Mouse (Mus musculus) gastrocnemius, adult 18-20 months (tissue): ENCODE results near the gene Nipal3. TPM values are rescaled to one million over a fixed set of nuclear protein-coding genes. Genes with fewer than 3 reads are reported as not detected.

ENCODE experiments used
- DNase-seq: peaks from one replicate; pipeline ENCODE4 v3.0.0; 2021; ENCODE audit warnings: low spot score
- total RNA-seq, 2 experiments: library from RNA; stranded (reverse); gene quantifications; 2 replicates each; pipeline ENCODE4 v1.2.3; 2021

Nipal3 gene
- total RNA-seq, 2 experiments from 2014 or later: 14.2 to 17.2 TPM

DNA sequence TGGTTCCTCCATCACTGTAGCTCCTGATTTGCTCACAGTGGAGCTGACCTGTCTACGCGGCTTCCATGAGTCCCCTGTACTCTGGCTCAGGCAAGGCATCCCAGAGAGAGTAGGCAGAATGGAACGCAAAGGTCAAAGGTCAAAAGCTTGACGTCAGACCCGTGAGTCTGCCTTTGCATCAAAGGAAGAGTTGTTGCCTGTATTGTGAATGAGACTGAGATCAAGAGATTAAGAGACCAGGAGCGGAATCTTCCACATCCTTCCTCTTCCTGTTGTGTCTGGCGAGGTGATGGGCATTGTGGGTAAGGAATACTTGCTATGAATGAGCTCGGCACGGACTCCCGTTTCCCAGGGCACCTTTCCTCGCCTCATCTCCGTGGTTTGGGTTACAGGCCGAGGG is 58.5 kb downstream of the Nipal3 start:
- DNase-seq: no peak

DNA sequence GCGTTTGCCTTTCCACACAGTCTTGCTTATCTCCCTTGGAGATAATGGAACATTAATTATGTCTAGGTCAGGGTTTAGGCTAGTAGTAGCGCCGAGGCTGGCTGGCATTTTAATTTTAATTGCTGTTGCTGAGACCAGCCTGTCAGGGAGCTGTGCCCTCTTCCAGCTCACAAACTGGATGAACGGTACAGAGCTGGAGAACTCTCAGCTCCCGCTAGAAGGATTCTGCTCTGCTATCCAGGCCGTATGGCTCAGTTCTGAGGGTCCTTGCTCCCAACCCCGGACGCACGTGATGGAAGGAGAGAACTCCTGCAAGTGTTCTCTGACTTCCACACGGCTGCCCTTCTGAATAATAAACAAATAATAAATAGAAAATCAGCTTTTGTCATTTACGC is 60.4 kb downstream of the Nipal3 start:
- DNase-seq: no peak

DNA sequence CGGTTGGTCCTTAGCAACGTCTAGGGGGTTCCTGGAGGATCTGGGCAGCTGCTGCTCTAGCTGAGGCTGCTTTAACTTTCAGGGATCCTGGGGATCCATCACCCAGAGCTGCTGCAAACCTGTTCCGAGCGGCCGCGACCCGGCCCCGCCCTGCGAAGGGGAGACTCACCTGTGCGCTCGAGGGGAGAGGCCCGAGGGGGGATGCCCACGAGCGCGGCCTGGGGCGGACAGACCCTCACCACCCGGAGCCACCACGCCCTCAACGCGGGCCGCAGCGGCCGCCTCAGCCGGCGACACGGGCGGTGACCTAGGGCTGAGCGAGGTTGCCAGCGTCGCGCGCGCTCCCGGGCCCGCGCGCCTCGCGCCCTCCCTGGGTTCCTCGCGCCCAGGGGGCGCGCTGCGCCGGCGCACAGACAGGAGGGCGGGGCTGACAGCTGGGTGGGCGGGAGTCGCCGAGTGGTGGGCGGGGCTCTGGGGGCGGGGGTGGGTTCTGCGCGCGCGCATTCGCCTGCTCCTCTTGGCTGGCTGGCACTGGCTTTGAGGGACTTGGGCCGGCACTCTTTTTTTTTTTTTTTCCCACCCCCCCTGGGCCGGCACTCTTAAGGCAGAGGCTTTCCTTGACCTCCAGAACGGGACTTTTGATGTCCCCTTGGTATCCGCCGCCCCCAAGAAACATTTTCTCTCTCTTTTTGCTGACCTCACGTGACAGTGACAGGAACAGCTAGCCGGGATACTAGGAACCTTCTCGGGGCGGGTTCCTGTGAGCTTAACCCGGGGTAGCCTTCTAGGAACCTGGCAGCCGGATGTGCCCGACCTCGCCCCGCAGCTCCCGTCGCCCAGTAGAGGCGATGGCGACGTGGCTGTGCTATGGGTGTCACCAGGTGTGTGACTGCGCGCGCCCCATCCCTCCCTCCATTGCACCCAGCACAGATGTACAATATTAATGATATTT is 61.1 kb downstream of the Nipal3 start, which contains the start of gene Rcan3:
TSS of gene Rcan3 (minus strand) at position 411 of the 952 bp plus-strand sequence.
- peak; percentile 71 for DNase-seq

DNA sequence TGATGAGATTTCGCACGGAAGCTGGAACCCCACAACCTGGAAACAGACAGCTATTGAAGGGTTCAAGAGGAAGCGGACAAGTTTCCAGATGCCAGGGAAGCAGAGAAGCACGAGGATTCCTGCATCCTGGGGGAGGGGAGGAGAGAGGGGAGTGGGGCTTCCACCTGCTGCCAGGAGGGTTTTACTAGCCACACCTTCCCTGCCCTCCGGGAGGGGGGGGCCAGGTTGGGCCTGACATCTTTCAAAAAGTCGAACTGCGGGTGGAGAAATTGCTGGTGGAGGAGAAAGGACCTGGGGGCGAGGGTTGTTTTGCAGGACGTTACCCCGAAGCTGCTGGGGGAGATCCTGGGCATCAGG is 61.8 kb downstream of the Nipal3 start:
- DNase-seq: no peak

DNA sequence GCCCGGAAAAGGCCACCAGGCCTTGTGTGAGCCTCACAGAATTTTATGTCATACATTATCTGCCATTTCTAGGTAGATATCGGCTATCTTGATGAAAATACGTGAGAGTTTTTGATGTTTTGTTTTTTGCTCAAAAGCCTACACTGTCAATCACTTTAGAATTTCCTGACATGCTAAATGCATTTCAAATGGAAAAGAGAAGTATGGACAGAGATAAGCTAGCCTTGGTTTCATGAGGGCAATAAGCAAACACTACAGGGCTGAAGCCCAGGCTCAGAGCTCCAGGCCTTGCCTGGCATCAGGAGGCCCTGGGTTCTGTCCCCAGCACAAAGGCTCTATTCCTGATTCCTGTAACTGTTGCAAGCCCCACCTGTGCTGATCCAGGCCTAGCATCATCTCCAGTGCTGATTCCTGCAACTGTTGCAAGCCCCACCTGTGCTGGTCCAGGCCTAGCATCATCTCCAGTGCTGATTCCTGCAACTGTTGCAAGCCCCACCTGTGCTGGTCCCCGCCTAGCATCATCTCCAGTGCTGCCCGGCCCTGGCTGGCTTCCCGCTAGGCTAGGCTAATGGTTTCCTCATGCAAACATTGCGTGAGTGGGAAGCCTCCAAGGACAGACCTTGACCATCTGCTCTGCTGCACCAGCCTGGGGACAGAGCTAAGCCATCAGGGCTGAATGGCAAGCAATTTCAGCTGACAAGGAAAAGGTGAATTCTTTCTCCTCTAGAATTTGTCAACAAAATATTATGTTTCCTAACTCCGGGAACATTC is 64.7 kb downstream of the Nipal3 start:
- no peak for DNase-seq

DNA sequence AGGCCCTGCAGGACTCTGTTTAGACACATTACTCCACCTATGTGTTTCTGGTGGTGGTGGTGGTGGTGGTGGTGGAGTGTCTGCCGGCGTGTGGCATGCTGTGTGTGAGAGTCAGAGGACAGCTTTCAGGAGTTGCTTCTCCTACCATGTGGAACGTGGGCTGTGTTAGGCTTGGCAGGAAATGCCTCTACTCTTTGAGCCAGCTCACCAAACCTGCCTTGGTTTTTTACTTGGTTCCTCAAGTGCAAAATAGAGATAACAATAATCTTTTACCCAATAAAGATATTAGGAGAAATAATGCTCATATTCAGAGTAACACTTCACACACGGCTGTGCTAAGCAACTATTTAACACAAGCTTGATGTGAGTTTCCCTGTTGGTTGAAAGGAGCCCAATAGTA is 65.5 kb downstream of the Nipal3 start:
- no peak for DNase-seq

DNA sequence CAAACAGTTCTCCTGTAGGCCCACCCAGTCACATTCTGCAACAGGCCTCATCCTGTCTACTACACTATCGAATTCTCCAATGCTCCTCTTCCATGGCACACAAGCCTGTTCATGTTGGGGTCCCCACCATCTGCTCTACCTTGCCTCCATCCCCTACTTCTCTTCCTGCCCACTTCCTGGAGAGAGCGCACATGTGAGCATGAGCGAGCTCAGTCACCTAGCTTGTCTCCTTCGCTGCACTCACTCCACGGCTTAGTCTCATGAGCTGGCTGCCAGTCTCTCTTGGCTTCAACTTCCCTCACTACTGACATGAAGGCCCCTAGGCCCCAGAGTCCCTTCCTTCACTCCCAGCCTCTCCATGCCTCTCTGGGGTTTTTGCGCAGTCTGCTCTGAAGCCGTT is 68.3 kb downstream of the Nipal3 start:
- no peak for DNase-seq

DNA sequence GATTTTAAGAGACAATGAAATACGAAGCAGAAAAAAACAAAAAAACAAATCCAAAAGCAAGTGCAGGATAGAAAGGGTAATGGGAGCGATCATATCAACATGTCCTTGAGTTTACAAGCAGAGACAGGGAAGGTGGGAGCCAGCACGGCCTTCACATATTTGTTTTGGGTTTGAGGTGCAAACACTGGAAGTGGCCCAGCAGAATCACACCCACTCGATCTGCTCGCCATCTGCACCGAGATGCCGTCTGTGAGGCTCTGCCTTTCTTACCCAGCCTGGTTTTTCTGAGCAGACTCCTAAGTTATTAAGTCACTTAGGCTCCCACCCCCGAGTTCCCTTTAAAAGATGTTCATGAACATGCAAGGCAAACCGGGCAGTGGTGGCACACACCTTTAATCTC is 69.2 kb downstream of the Nipal3 start:
- no peak for DNase-seq

DNA sequence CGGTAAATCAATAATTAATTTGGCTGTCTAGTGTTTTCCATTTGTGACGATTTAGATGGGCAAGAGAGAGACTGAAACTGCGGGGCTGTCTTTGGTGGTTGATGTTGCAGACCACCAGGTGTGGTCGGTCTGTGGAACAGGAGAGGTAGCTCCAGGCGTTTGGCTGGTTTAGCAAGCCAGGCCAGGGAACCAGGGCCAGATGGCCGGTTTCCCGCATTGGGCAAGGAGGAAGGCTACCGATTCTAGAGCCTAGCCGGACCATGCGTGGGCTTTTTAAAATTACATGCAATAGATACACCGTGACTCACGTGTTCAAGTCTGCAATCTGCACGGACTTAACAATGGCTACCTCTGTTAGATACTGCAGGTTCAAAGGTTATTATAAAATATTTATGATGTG is 73.9 kb downstream of the Nipal3 start:
- DNase-seq: no peak

DNA sequence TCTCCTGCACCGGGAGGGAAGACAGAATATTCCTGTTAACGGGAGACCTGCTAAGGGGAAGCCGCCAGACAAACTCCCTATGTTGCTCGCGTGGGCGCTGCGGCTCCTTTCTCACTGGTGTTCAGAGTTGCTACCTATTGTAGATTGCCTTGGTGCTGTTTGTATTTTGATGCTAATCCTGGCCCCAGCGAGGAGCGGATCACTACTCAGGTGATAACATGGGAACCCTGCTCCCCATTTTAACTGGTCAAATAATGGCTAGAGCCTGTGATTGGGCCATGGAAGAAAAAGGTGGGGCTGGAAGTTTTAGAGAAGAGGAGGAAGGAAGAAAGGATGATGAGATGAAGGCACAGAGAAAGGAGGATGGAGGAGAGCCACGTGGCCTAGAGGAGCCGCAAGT is 74.4 kb downstream of the Nipal3 start:
- DNase-seq: no peak

DNA sequence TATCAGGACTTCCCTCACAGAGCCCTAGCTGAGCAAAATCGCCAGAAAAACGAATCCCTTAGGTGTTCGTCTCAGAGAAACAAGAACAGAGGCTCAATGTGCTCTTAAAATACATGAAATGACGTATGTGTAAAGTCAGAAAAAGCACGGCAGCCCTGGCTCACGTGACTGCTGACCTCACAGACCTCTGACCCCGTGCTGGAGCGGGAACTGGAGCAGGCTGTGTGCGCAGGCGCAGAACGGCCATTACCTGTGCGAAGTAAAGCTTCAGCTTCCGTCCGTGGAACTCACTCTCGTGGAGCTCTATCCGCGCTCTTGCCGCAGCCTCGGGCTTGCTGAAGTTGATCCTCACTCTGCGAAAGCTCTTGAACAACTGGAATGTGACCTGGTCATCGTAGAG is 74.8 kb downstream of the Nipal3 start:
- no peak for DNase-seq

DNA sequence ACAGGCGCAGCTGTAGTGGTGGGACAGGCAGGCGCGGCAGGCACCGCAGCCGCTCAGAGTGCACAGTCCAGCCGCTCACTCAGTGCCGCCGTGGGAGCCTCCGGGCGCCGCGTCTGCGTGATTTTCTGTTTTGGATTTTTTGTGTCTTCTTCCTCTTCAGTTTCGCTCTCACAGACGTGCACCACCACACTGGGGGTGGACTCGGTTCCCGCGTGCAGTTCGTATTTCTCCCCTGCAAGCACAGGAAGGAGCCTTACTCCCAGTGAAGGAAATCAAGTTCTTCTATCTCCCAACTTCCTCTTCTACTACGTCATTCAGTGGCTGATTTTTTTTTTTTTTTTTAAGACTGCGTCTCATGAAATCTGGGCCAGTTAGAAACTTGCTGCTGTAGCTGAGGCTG is 78.5 kb downstream of the Nipal3 start:
- no peak for DNase-seq

DNA sequence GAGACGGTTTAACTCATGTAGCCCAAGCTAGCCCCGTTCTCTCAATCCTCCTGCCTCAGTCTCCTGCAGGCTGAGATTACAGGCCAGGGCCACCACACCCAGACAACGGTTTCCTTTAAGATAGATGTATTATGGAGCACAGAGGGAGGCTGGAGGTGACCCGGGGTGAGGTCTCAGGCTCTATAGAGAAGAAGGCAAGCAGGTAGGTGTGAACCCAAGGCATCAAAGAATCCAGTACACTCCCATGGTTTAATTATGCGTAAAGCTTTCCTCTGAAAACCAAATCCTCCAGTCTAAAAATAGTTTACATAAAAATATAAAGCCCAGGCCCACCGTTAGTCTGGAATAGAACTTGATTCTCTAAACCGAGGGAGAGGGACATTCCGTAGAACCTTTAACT is 81.3 kb downstream of the Nipal3 start:
- no peak for DNase-seq

DNA sequence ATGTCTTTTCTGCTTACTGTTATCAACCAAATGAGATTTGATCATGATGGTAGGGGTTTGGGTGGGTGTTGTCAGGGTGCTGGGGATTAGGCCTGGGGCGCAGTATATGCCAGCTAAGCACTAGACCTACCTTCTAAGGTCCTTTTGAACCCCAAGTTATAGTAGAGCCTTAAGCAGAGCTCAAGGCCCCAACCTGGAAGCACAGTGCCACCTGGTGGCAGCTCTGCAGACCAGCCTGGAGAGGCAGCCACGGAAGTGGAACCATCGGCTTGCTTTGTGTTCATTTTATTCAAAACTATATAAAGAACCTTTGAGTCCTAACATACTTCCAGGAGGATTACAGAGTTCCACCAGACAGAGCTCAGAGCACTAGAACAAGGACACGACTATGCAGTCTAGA is 83.2 kb downstream of the Nipal3 start:
- peak; percentile 25 for DNase-seq

DNA sequence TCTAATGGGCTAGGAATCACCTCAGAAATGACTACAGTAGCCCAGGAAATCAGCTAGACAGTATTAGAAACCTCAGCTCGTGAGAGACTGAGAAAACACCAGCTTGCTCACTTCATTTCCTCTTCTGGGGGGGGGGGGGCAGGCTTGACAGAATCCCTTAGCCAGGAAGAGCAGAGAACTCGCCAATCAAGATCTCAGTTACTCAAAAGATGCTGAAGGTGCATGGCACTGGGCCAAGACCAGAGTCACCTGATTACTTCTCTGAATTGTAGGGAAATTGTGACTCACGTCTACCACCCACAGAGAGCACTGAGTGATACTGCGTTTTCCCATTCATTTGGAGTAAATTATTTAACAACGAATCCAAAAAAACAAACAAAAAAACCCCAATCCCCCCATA is 88.7 kb downstream of the Nipal3 start:
- no peak for DNase-seq

DNA sequence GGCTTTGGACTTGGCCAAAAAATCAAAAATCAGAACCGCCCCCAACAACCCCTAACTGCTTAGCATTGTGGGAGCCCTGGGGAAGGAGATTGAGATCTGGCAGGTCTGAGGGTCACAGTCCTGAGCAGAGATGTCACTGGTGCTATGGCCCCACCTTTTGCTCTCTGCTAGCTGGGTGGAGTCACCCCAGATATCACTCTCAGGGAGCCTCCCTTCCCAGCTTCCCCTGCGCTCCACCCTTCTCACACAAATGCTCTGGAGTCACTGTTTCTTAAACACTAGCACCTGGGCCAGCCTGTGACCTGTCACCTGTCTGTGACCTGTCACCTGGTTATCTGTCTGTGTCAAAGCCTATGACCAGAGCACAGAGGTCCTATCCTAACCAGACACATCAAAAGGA is 89.9 kb downstream of the Nipal3 start:
- no peak for DNase-seq

DNA sequence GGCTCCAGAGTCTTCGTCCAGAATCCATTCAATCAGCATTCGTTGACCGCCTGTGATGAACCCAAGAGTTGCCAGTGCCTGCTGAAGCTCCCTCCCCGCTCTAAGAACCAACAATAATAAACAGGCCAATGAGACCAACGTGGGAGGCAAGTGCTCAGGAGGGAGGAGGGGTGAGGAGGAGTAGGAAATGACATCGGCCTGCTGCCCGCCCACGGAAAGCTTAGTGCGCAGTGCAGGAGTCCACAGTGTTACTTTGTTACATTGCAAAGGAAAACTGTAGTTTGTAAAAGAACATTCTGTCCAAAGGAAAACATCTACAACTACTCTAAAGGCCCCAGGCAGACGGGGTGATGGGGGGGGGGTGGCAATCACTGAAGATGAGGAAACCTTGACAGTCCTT is 90.8 kb downstream of the Nipal3 start:
- no peak for DNase-seq

DNA sequence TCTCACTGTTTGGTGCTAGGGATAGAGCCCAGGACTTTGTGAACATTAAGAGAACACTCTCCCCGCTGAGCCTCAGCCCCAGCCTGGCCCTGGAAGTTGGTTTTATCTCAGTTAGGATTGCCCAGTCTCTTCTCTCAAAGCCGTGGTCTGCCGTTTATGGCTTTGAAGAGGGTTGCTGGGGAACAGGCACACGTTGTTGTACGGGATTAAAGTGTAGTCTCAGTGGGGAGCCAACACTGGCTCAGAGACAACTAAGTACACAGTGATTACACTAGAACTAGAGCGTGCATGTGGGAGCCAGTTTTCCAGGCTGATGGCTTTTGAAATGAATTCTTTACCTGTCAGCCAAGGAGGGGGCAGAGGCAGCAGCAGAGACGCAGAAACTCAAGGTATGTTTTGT is 93.0 kb downstream of the Nipal3 start:
- no peak for DNase-seq

DNA sequence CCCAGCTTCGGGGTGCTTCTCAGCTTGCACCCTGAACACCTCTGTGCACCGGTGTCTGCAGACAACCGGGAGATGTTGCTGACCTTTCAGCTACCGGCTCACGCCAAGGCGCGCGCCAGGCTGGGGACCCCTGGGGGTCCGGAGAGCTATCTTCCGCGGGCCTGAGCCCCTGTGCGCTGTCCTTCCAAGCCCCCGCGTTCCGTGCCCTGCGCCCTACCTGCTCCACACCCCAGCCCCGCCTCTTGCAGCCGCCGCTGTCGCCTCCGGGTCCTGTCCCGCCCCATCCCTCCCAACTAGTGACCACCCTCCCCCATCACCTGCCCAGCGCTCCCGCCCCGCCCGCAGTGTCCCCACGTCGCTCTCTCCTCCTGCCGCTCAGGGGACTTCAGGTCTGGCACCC is 96.8 kb downstream of the Nipal3 start, which contains the start of gene Ncmap:
TSS of gene Ncmap (minus strand) at position 237 of the 400 bp plus-strand sequence.
- no peak for DNase-seq

DNA sequence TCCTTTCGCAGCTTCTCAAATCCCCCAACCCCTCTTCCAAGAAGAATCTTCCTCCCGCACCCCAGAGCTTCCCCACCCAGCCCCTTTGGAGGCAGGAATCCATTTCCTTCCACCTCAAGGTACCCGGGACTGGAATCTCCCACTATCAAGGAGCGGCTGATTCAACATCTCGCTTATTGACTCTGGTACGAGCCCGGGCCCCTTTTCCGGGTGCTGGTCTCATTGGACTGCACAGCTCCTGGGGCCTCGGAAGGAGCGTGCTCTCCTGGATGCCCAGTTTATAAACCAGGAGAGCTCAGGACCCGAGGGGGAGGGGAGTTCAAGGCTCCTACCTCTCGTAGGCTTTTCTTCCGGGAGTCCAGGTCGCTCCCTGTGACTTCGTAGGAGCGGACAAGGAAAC is 97.3 kb downstream of the Nipal3 start:
- no peak for DNase-seq

DNA sequence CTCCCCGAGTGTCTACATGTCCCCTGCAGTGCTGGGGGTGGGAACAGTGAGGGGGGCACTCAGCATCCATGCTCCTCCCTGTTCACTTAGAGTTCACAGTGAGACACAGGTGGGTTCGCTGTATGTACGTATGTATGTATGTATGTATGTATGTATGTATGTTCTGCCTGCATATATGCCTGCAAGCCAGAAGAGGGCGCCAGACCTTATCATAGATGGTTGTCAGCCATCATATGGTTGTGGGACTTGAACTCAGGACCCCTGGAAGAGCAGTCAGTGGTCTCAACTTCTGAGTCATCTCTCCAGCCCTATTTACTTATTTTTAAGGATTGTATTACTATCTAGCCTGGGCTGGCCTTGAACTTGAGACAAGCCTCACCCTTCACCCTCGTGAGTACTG is 98.5 kb downstream of the Nipal3 start:
- no peak for DNase-seq
